Mouse (Mus musculus) limb, embryonic 12.5 days (tissue): Measurements from ENCODE around the gene Get4. TPM values are rescaled to one million over a fixed set of nuclear protein-coding genes. Genes with fewer than 3 reads are reported as not detected.

Source experiments
- ATAC-seq: fragments of 200-750 bp; cut with Nextera tagmentation; 2 replicates; pipeline ENCODE4 v1.8.0; 2017; ENCODE audit warnings: low read depth, moderate TSS enrichment; ENCODE audit not compliant: insufficient number of reproducible peaks, insufficient read depth, low FRiP score, low TSS enrichment
- H3K27ac ChIP-seq: fragments of 300-500 bp; sonication (generic); 2 replicates; pipeline ENCODE4 v1.5.1; 2016; ENCODE audit warnings: mild to moderate bottlenecking, moderate library complexity
- H3K27me3 ChIP-seq: fragments of 300-500 bp; sonication (generic); 2 replicates; pipeline ENCODE4 v1.6.1; 2016; ENCODE audit warnings: mild to moderate bottlenecking, moderate library complexity
- H3K36me3 ChIP-seq: fragments of 300-500 bp; sonication (generic); 2 replicates; pipeline ENCODE4 v1.6.1; 2016; ENCODE audit warnings: mild to moderate bottlenecking, moderate library complexity
- H3K4me1 ChIP-seq: fragments of 300-500 bp; sonication (generic); replicated peaks from 2 replicates; pipeline ENCODE4 v1.6.1; 2016
- H3K4me2 ChIP-seq: fragments of 300-500 bp; sonication (generic); 2 replicates; pipeline ENCODE4 v1.6.1; 2016; ENCODE audit warnings: mild to moderate bottlenecking, moderate library complexity
- H3K4me3 ChIP-seq: fragments of 300-500 bp; sonication (generic); replicated peaks from 2 replicates; pipeline ENCODE4 v1.5.1; 2016; ENCODE audit warnings: mild to moderate bottlenecking
- H3K9ac ChIP-seq: fragments of 300-500 bp; sonication (generic); replicated peaks from 2 replicates; pipeline ENCODE4 v1.6.1; 2016; ENCODE audit warnings: mild to moderate bottlenecking, moderate library complexity
- H3K9me3 ChIP-seq: fragments of 300-500 bp; sonication (generic); 2 replicates; pipeline ENCODE4 v1.6.1; 2016; ENCODE audit warnings: mild to moderate bottlenecking, moderate library complexity
- WGBS: fragments of 180-500 bp; shearing (Covaris S2); methylation state at CpG from one replicate; pipeline ENCODE4 v1.1.7; 2016; 5-methylcytosine and 5-hydroxymethylcytosine counted together
- polyA plus RNA-seq: library from polyadenylated mRNA; unstranded; fragments of >200 nt; fragmentation: Nextera tagmentation; extraction: Ambion mirVana; gene quantifications from 2 replicates; pipeline ENCODE4 v1.2.1, GENCODE M21; 2016

The Get4 gene
- polyA plus RNA-seq, 1 experiment from 2014 or later = 167 TPM

DNA sequence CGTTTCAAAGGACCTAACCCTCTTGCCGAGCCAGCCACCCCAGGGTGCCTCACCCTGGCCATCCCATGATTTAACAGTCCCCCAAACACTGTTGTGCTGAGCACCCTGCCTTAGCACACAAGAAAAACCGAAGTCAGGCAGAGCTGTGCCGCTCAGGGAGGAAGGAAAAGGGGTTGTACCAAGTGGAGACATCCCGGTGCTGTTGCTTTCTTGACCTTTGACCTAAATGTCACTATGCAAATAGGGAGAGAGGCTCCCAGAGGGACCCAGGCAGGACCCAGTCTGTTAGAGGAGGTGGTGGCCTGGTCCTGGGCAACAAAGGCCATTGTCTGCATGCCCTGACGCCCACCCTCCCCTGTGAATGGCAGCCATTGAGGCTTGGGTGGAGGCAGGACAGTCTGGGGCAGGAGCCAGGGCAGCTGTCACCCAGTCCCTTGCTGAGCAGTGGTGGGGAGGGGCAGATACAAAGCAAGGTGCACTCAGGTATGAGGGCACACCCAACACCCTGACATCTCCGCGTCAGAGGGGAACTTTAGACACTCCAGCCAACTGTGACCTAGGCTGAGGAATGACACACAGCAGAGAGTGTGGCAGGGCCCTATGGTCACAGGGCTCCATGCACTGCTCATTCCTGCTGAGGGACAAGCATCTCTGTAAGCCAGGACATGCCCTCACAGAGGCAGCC is 33.4 kb downstream of the Get4 start:
- no peaks in the 10 kb centered on the region for H3K36me3 ChIP-seq
- no peak overlapping the region for H3K9ac ChIP-seq
- peaks cover 8% of the 10 kb centered on the region for H3K4me1 ChIP-seq
- H3K4me2 ChIP-seq = no peak overlapping the region
- no peaks in the 10 kb centered on the region for H3K9me3 ChIP-seq
- H3K27me3 ChIP-seq = no peaks in the 10 kb centered on the region
- 63% methylated on average over 8 of the region's 8 CpGs for WGBS
- no peak overlapping the region for H3K4me3 ChIP-seq
- no peak for ATAC-seq
- no peak overlapping the region for H3K27ac ChIP-seq

DNA sequence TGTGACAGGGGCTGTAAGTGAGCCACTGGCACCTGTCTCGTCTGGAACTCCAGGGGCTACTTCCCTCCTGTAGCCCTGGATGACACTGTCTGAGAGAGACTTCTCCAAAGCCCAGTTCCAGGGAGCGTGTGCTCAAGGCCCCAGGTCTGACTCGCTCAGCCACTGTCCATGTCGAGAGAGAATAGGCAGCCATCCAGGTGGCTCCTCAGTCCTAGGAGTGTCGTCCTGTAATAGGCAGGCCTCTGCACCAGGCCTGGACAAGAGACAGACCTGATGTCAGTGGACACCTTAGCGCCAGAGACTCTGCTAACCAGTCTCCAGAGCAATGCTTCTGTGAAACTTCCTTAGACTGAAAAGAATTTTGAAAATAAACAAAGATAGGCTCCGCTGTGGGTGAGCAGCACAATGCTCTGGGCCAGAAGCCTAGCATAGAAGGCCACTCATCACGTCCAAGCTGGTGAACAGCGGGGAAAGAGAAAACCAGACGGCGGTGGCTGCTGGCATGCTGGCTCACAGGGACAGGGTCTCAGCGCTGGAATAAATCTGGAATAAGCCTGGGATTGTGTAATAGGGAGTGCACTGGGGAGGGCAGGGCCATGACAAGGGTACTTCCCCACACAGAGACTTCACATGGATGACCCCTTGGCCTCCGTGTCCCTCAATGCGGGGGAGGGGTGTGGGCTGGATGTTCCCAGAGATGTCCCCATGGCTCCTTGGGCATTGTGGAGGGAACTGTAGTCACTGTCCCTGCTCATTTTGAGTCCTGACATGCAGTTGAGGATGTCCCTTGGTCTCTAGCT is 34.2 kb downstream of the Get4 start:
- Histone ChIP-seq H3K36me3 (no peaks in the 10 kb centered on the region), H3K4me1 (peaks cover 6% of the 10 kb centered on the region), H3K9ac (no peak overlapping the region), H3K4me3 (no peak overlapping the region), H3K4me2 (no peak overlapping the region), H3K27ac (no peak overlapping the region), H3K27me3 (no peaks in the 10 kb centered on the region), H3K9me3 (no peaks in the 10 kb centered on the region)
- ATAC-seq = no peak
- 62% methylated on average over 14 of the region's 14 CpGs for WGBS

DNA sequence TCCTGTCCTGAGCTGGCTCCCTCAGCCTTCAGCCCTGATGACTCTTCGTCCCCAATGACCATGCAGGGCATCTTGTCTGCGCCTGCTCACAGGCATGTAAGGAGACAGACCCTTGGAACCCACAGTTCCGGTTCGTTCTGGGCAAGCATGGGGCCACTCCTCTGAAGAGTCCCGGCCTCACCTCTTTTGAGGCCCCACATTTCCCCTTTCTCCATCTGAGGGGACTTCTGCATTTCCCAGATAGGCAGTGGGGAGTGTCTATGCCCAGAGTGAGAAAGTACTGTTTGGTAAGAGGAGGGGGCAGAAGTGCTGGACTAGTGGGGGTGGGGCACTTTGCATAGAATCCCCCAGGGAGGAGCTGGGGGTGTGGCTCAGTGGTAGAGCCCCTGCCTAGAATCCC is 35.0 kb downstream of the Get4 start:
- no peak overlapping the region for H3K27ac ChIP-seq
- no peaks in the 10 kb centered on the region for H3K36me3 ChIP-seq
- WGBS = 86% methylated on average over 5 of the region's 5 CpGs
- H3K9me3 ChIP-seq = no peaks in the 10 kb centered on the region
- no peak overlapping the region for H3K4me2 ChIP-seq
- no peaks in the 10 kb centered on the region for H3K4me1 ChIP-seq
- H3K27me3 ChIP-seq = no peaks in the 10 kb centered on the region
- no peak overlapping the region for H3K9ac ChIP-seq
- H3K4me3 ChIP-seq = no peak overlapping the region
- no peak for ATAC-seq

DNA sequence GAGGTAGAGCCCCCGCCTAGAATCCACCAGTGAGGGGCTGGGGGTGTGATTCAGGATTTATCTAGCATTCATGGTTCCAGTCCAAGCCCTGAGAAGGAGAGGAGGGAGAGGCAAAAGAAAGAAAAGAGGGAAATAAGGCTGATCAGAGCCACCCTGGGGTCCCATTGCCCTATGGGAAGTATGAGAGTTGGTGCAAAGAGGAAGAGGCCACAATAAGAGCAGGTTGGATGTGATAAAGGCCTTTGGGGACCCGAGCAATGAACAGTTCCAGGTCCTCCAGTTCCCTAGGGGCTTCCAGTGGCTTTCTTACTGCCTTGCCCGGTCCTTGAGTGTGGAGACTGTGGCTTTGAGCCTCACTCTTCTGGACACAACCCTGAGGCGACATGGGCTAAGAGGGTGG is 35.7 kb downstream of the Get4 start:
- no peak for ATAC-seq

DNA sequence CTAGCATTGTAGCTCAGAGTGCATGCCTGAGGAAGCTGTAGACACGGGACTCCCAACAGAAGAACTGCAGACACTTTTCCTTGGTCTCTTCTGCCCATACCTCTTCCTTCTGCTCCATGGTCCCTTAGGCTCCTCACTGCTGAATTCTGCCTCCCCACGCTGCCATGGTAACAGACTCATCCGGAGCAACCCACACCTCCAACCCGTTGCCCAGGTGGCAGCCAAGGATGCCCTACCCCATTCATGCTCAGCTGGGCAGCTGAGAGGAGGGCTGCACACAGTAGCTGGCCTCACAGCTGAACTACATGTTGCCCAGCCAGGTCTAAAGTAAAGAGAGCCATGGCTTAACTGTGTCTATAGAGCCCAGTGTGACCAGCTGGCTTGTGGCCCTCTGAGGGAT is 36.5 kb downstream of the Get4 start:
- no peak for ATAC-seq
- Histone ChIP-seq H3K4me3 (no peak overlapping the region), H3K27me3 (no peaks in the 10 kb centered on the region), H3K9ac (no peak overlapping the region), H3K9me3 (no peaks in the 10 kb centered on the region), H3K36me3 (no peaks in the 10 kb centered on the region), H3K27ac (no peak overlapping the region), H3K4me1 (no peaks in the 10 kb centered on the region), H3K4me2 (no peak overlapping the region)
- 84% methylated on average over 4 of the region's 4 CpGs for WGBS

More for the DNA sequence above, 35.7 kb downstream of the Get4 start:
- WGBS = 86% methylated on average over 4 of the region's 4 CpGs
- Histone ChIP-seq H3K4me2 (no peak overlapping the region), H3K27me3 (no peaks in the 10 kb centered on the region), H3K4me1 (no peaks in the 10 kb centered on the region), H3K9ac (no peak overlapping the region), H3K36me3 (no peaks in the 10 kb centered on the region), H3K4me3 (no peak overlapping the region), H3K27ac (no peak overlapping the region), H3K9me3 (no peaks in the 10 kb centered on the region)

DNA sequence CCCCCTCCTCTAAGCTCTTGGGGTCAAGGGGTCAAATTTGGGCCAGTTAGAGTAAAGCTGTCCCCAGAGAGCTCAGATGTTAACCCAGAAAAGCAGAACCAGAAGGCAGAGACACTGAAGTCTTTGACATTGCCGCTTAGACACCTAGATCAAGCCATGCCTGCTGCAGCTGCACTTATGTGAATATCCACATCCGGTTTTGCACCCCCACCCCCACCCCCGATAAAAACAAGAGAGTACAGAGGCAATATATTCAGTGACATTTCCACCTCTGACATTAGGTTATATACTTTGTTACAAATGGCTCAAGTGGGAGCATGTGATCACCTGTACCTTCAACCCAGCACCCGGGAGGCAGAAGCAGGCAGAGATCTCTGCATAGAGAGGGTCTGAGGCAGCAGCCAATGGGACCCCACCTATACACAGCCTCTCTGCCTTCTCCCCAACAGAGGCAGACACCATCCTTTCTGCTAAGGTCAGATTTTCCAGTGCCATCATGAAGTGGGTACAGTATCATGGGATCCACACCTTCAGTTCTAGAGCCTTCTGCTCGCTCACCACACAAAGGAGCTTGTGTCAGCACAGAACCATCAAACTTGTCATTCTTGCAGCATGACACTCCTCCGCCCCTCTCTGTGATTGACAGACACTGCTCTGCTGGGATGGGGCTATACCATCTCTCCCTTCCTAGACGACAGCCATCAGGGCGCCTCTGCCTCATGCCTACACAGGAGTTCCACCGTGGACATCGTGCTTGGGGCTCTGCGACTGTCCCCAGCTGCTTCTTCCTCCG is 38.5 kb downstream of the Get4 start:
- 84% methylated on average over 12 of the region's 12 CpGs for WGBS
- Histone ChIP-seq H3K27me3 (no peaks in the 10 kb centered on the region), H3K9ac (no peak overlapping the region), H3K9me3 (no peaks in the 10 kb centered on the region), H3K36me3 (no peaks in the 10 kb centered on the region), H3K27ac (no peak overlapping the region), H3K4me2 (no peak overlapping the region), H3K4me3 (no peak overlapping the region), H3K4me1 (no peaks in the 10 kb centered on the region)
- no peak for ATAC-seq

DNA sequence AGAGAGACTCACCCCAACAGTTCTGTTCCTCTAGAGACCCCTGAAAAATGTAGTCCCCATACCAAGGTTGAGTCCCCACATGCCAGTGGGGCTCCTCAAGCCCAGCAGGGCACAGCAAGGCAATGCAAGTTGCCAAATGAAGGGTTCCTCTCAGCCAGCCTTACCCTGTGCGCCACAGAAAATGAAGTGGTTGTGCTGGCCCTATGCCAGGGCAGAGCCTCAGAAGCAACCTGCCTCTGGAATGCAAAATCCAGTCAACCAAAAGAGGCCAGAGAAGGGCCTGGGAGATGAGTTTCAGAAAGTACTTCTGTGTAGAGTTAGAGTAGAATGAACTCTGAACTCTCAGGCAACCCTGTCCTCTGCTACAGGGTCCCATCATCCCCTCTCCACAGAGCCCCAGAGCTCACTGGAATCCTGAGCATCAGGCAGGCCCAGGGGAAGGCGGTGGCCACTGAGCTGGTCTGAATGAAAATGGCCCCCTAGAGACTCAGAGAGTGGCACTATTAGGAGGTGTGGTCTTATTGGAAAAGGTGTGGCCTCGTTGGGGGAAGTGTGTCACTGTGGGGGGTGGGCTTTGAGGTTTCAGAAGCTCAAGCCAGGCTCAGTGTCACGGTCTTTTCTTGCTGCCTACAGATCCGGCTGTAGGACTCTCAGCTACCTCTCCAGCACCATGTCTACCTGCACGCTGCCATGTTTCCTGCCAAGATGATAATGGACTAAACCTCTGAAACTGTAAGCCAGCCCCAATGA is 39.9 kb downstream of the Get4 start:
- no peak overlapping the region for H3K27ac ChIP-seq
- H3K27me3 ChIP-seq = no peaks in the 10 kb centered on the region
- no peaks in the 10 kb centered on the region for H3K9me3 ChIP-seq
- no peaks in the 10 kb centered on the region for H3K4me1 ChIP-seq
- no peak overlapping the region for H3K4me3 ChIP-seq
- no peak overlapping the region for H3K9ac ChIP-seq
- 72% methylated on average over 6 of the region's 6 CpGs for WGBS
- H3K4me2 ChIP-seq = no peak overlapping the region
- ATAC-seq = no peak
- no peaks in the 10 kb centered on the region for H3K36me3 ChIP-seq

DNA sequence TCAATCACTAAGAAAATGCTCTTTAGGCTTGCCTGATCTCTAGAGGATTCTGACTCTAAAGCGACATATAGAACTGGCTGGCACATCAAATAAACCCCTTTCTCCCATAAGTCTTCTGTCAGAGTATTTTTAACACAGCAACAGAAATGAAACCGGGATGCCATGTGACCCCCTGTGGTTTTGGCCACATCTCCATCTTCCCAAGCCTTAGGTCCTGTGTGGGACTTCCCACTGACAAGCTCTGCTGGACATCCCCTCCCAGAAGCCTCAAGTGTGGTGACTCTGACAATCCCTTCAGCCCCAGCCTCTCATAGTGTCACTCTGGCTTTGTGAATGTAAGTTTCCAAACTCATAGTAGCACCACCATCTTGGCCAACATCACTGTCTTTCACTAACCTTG is 42.0 kb downstream of the Get4 start:
- no peaks in the 10 kb centered on the region for H3K36me3 ChIP-seq
- 0 out of 2 replicates have a peak, but pooled peaks cover 1% of the 10 kb centered on the region for H3K27me3 ChIP-seq
- ATAC-seq = no peak
- H3K4me2 ChIP-seq = no peak overlapping the region
- H3K27ac ChIP-seq = no peak overlapping the region
- H3K4me1 ChIP-seq = no peaks in the 10 kb centered on the region
- WGBS = 66% methylated on average over 2 of the region's 2 CpGs
- no peak overlapping the region for H3K4me3 ChIP-seq
- no peaks in the 10 kb centered on the region for H3K9me3 ChIP-seq
- H3K9ac ChIP-seq = no peak overlapping the region

DNA sequence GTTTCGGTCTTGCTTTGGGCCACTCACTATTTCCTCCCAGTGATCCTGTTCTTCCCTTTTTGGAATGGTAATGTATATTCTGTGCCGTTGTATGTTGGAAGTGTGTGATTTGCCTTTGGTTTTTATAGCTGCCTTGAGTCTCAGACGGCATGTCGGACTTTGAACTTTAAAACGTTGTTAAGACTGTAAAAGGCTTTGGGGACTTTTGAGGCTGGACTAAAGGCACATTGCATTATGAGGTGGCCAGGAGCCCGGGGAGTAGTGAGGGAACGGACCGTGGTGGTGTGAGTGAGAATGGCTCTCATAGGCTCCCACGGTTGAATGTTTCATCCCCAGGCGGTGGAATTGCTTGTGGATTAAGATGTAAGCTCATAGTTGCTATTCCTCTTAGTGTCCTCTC is 45.0 kb downstream of the Get4 start:
- Histone ChIP-seq H3K9ac (no peak overlapping the region), H3K4me1 (no peaks in the 10 kb centered on the region), H3K9me3 (no peaks in the 10 kb centered on the region), H3K4me3 (no peak overlapping the region), H3K27me3 (0 out of 2 replicates have a peak, but pooled peaks cover 4% of the 10 kb centered on the region), H3K4me2 (no peak overlapping the region), H3K36me3 (no peaks in the 10 kb centered on the region), H3K27ac (no peak overlapping the region)
- 77% methylated on average over 10 of the region's 10 CpGs for WGBS
- ATAC-seq = no peak

DNA sequence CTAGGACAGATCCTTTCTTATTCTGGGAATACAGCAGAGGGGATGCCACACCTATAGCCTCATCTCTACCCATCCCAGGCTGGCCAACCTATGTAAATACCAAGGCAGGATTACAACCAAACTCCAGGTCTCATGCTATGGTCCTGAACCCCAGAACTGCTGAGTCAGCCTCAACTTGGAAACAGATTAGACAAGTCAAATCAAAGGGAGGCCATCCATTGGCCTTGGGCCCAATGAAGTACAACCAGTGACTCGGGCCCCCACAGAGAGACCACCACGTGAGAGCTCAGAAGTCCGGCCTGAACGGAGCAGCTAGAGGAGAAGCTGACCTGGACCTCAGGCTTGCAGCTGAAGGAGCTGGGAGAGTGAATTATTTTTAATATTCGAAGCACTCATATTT is 45.6 kb downstream of the Get4 start:
- no peaks in the 10 kb centered on the region for H3K36me3 ChIP-seq
- no peak overlapping the region for H3K27ac ChIP-seq
- no peaks in the 10 kb centered on the region for H3K4me1 ChIP-seq
- no peak for ATAC-seq
- no peaks in the 10 kb centered on the region for H3K9me3 ChIP-seq
- no peak overlapping the region for H3K4me3 ChIP-seq
- no peak overlapping the region for H3K9ac ChIP-seq
- 0 out of 2 replicates have a peak, but pooled peaks cover 4% of the 10 kb centered on the region for H3K27me3 ChIP-seq
- WGBS = 87% methylated on average over 5 of the region's 5 CpGs
- H3K4me2 ChIP-seq = no peak overlapping the region

DNA sequence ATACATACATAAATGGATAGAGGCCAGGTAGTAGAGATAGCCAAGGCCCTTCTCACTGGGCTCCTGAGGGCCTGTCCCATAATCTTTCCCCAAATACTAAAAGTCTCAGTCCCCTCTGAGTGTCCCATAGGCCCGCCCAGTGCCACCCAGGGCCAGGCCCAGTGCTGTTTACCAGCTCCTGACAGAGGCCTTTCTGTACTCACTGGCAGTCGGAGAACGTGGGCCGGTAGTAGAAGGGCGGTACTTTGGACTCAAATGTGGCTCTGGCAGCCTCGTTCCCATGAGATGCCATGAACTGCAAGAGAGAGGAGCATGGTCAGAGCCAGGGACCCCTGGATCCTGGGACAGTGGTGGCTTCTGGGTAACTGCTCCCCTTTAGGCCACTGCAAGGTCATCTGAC is 50.0 kb downstream of the Get4 start:
- Histone ChIP-seq H3K36me3 (no peaks in the 10 kb centered on the region), H3K9me3 (no peaks in the 10 kb centered on the region), H3K4me3 (no peak overlapping the region), H3K4me2 (no peak overlapping the region), H3K9ac (no peak overlapping the region), H3K27me3 (0 out of 2 replicates have a peak, but pooled peaks cover 4% of the 10 kb centered on the region), H3K27ac (no peak overlapping the region), H3K4me1 (no peaks in the 10 kb centered on the region)
- ATAC-seq = no peak
- 87% methylated on average over 6 of the region's 6 CpGs for WGBS
